Mouse (Mus musculus): ENCODE results near the gene Elp4. TPM values are rescaled to one million over a fixed set of nuclear protein-coding genes. Genes with fewer than 3 reads are reported as not detected.

Gene Elp4
- polyA plus RNA-seq, 1 experiment from 2014 or later: 39.1 TPM

DNA sequence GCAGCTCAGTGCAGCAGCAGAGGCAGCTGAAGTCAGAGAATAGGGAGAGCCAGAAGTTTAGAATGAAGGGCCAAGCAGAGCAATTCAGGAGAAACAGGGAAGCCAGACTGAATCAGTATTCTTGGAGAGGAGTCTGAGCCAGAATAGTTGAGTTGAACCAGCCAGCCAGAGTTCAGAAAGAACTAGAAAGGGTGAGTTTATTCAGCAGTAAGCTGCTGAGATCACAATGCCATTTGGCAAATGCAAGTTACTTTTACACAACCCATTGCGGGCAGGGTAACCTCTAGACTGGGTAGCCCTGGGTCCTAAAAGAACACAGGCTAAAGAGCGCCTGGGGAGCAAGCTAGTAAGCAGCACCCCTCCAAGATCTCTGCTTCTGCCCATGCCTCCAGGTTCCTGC is 51.4 kb downstream of the Elp4 start:
- TF ChIP-seq CTCF (IDR thresholded peaks at IDR 0.05; ENCODE audit: low read depth): no peak
- WGBS: 90% methylated on average over 2 of the region's 2 CpGs
- no peak for ATAC-seq (ENCODE audit: insufficient read depth)

GRCm38 (mm10) chr2:105851714-105852293 is 52.6 kb downstream of the Elp4 start:
- no peak for DNase-seq
- TF ChIP-seq CTCF (IDR thresholded peaks at IDR 0.05; ENCODE audit: low read depth): no peak
- H3K36me3 ChIP-seq (ENCODE audit: insufficient read depth): no peaks in the 10 kb centered on the region
- H3K27ac ChIP-seq (ENCODE audit: low read depth): no peak overlapping the region
- H3K4me3 ChIP-seq (ENCODE audit: low read depth, low read length): no peak overlapping the region
- H3K4me1 ChIP-seq (ENCODE audit: insufficient read depth): no peaks in the 10 kb centered on the region
- H3K27me3 ChIP-seq (ENCODE audit: insufficient read depth, low read length): no peaks in the 10 kb centered on the region
- H3K9ac ChIP-seq: no peak overlapping the region
- no peaks in the 10 kb centered on the region for H3K9me3 ChIP-seq (ENCODE audit: low read depth, low read length)
- H3K4me2 ChIP-seq: no peak overlapping the region
- no peak for ATAC-seq (ENCODE audit: insufficient read depth)

More for the DNA sequence above, 51.4 kb downstream of the Elp4 start:
- Histone ChIP-seq H3K4me1 (ENCODE audit: insufficient read depth) (no peaks in the 10 kb centered on the region), H3K9ac (no peak overlapping the region), H3K4me3 (ENCODE audit: low read depth, low read length) (no peak overlapping the region), H3K36me3 (ENCODE audit: insufficient read depth) (no peaks in the 10 kb centered on the region), H3K9me3 (ENCODE audit: low read depth, low read length) (no peaks in the 10 kb centered on the region), H3K27me3 (ENCODE audit: insufficient read depth, low read length) (no peaks in the 10 kb centered on the region), H3K27ac (ENCODE audit: low read depth) (no peak overlapping the region), H3K4me2 (no peak overlapping the region)
- DNase-seq: no peak

- H3K4me3 ChIP-seq (ENCODE audit: low read depth, low read length): no peak overlapping the region
- no peak overlapping the region for H3K4me2 ChIP-seq
- no peak for TF ChIP-seq CTCF (IDR thresholded peaks at IDR 0.05; ENCODE audit: low read depth)
- no peaks in the 10 kb centered on the region for H3K4me1 ChIP-seq (ENCODE audit: insufficient read depth)
- ATAC-seq (ENCODE audit: insufficient read depth) (no peak), DNase-seq (no peak)
- H3K27ac ChIP-seq (ENCODE audit: low read depth): no peak overlapping the region
- H3K27me3 ChIP-seq (ENCODE audit: insufficient read depth, low read length): no peaks in the 10 kb centered on the region
- H3K36me3 ChIP-seq (ENCODE audit: insufficient read depth): no peaks in the 10 kb centered on the region
- no peak overlapping the region for H3K9ac ChIP-seq
- WGBS: 88% methylated on average over 5 of the region's 5 CpGs
- H3K9me3 ChIP-seq (ENCODE audit: low read depth, low read length): no peaks in the 10 kb centered on the region
Measured at GRCm38 (mm10) chr2:105843151-105843550, 61.2 kb downstream of the Elp4 start.

- H3K36me3 ChIP-seq (ENCODE audit: insufficient read depth): no peaks in the 10 kb centered on the region
- H3K9me3 ChIP-seq (ENCODE audit: low read depth, low read length): no peaks in the 10 kb centered on the region
- 71% methylated on average over 1 of the region's 1 CpGs for whole genome bisulfite sequencing
- no peak for DNase-seq
- H3K9ac ChIP-seq: no peak overlapping the region
- H3K27me3 ChIP-seq (ENCODE audit: insufficient read depth, low read length): no peaks in the 10 kb centered on the region
- ATAC-seq (ENCODE audit: insufficient read depth): no peak
- no peaks in the 10 kb centered on the region for H3K4me1 ChIP-seq (ENCODE audit: insufficient read depth)
- H3K4me2 ChIP-seq: no peak overlapping the region
- no peak overlapping the region for H3K4me3 ChIP-seq (ENCODE audit: low read depth, low read length)
- TF ChIP-seq CTCF (IDR thresholded peaks at IDR 0.05; ENCODE audit: low read depth): no peak
- H3K27ac ChIP-seq (ENCODE audit: low read depth): no peak overlapping the region
Measured at GRCm38 (mm10) chr2:105817965-105818364, 86.4 kb downstream of the Elp4 start.

DNA sequence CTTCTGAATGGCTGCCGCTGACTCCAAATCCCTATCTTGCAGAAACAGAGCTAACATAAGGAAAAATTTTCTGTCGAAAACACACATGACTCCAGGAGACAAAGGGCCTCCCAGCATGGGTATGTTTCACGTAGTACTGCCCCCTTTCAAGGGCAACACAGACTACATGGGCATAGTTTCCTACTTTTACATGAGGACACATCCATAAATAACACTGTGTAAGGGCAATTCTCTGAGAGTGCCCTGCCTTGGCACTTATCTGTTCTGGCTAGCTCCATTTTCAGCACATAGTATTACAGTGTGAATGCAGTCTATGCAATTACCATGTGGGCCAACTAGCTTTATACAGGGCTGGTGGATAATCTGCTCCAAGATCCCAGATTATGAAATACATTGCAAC is 89.2 kb downstream of the Elp4 start:
- Histone ChIP-seq H3K27me3 (ENCODE audit: insufficient read depth, low read length) (no peaks in the 10 kb centered on the region), H3K4me1 (ENCODE audit: insufficient read depth) (no peaks in the 10 kb centered on the region), H3K9ac (no peak overlapping the region), H3K4me3 (ENCODE audit: low read depth, low read length) (no peak overlapping the region), H3K9me3 (ENCODE audit: low read depth, low read length) (no peaks in the 10 kb centered on the region), H3K27ac (ENCODE audit: low read depth) (0 out of 2 replicates have a peak overlapping the region, but pooled peaks have one; percentile 25), H3K4me2 (no peak overlapping the region), H3K36me3 (ENCODE audit: insufficient read depth) (no peaks in the 10 kb centered on the region)
- peak; percentile 35; the same call in 1 of the 2 replicates for ATAC-seq (ENCODE audit: insufficient read depth)
- WGBS: 65% methylated on average over 3 of the region's 3 CpGs
- no peak for TF ChIP-seq CTCF (IDR thresholded peaks at IDR 0.05; ENCODE audit: low read depth)
- no peak for DNase-seq

DNA sequence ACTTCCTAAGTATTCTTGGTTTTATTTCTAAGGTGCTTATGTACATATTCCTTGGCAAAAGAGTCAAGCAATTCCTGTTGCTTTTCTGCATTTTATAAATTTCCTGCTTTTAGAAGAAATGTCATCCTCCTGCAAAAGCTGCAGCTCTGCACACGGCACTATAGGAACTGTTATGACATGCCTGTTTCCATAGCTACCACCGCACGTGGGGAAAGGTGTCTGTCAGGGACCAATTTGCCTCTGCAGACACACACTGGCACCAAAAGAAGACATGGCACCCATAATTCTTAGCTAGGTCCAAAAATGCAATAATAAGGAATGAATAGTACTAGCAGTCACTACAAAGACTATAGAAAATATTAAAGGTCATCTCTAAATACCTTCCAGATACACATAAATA is 91.3 kb downstream of the Elp4 start:
- DNase-seq (no peak), ATAC-seq (ENCODE audit: insufficient read depth) (no peak)
- TF ChIP-seq CTCF (IDR thresholded peaks at IDR 0.05; ENCODE audit: low read depth): no peak
- no peak overlapping the region for H3K27ac ChIP-seq (ENCODE audit: low read depth)
- H3K9me3 ChIP-seq (ENCODE audit: low read depth, low read length): no peaks in the 10 kb centered on the region
- no peak overlapping the region for H3K4me3 ChIP-seq (ENCODE audit: low read depth, low read length)
- H3K4me2 ChIP-seq: no peak overlapping the region
- WGBS: 53% methylated on average over 3 of the region's 3 CpGs
- no peaks in the 10 kb centered on the region for H3K4me1 ChIP-seq (ENCODE audit: insufficient read depth)
- H3K9ac ChIP-seq: no peak overlapping the region
- no peaks in the 10 kb centered on the region for H3K36me3 ChIP-seq (ENCODE audit: insufficient read depth)
- H3K27me3 ChIP-seq (ENCODE audit: insufficient read depth, low read length): no peaks in the 10 kb centered on the region

- Histone ChIP-seq H3K9me3 (ENCODE audit: low read depth, low read length) (no peaks in the 10 kb centered on the region), H3K36me3 (ENCODE audit: insufficient read depth) (no peaks in the 10 kb centered on the region), H3K4me2 (no peak overlapping the region), H3K27ac (ENCODE audit: low read depth) (no peak overlapping the region), H3K4me1 (ENCODE audit: insufficient read depth) (no peaks in the 10 kb centered on the region), H3K9ac (no peak overlapping the region), H3K27me3 (ENCODE audit: insufficient read depth, low read length) (no peaks in the 10 kb centered on the region), H3K4me3 (ENCODE audit: low read depth, low read length) (no peak overlapping the region)
- ATAC-seq (ENCODE audit: insufficient read depth) (no peak), DNase-seq (no peak)
- no peak for TF ChIP-seq CTCF (IDR thresholded peaks at IDR 0.05; ENCODE audit: low read depth)
- WGBS: 65% methylated on average over 2 of the region's 2 CpGs
Measured at GRCm38 (mm10) chr2:105810286-105810685, 94.1 kb downstream of the Elp4 start.

DNA sequence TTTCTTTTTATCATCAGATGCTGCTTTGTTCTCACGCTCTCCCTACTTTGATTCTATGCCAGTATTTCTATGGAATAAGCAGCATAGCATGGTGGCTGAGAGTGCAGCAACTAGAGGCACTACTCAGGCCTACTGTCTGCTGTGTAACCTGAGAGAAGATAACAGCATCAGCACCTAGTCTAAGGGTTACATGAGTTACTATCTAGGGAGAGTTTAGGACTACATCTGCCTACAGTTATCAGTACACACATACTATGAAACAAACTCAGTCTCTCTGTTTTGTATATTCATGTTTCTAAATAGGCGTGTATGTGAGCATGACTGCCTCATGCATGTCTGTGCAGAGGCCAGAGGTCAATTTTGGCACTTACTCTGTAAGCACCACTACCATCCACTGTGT is 97.8 kb downstream of the Elp4 start:
- H3K4me2 ChIP-seq: no peak overlapping the region
- DNase-seq (no peak), ATAC-seq (ENCODE audit: insufficient read depth) (no peak)
- no peak for TF ChIP-seq CTCF (IDR thresholded peaks at IDR 0.05; ENCODE audit: low read depth)
- no peak overlapping the region for H3K4me3 ChIP-seq (ENCODE audit: low read depth, low read length)
- H3K4me1 ChIP-seq (ENCODE audit: insufficient read depth): no peaks in the 10 kb centered on the region
- H3K27ac ChIP-seq (ENCODE audit: low read depth): no peak overlapping the region
- no peaks in the 10 kb centered on the region for H3K36me3 ChIP-seq (ENCODE audit: insufficient read depth)
- H3K27me3 ChIP-seq (ENCODE audit: insufficient read depth, low read length): no peaks in the 10 kb centered on the region
- H3K9me3 ChIP-seq (ENCODE audit: low read depth, low read length): no peaks in the 10 kb centered on the region
- WGBS: 73% methylated on average over 2 of the region's 2 CpGs
- H3K9ac ChIP-seq: no peak overlapping the region

Data from lung, embryonic 14.5 days (tissue).